Mouse (Mus musculus) liver, embryonic 16.5 days (tissue): ENCODE data around the gene Arhgef18. TPM values are rescaled to one million over a fixed set of nuclear protein-coding genes. Genes with fewer than 3 reads are reported as not detected.

Experiments
- ATAC-seq: fragments of 200-750 bp; cut with Nextera tagmentation; 2 replicates; pipeline ENCODE4 v1.8.0; 2017; ENCODE audit warnings: low read depth, mild to moderate bottlenecking, moderate number of reproducible peaks, moderate library complexity
- H3K27ac ChIP-seq: fragments of 300-500 bp; sonication (generic); 2 replicates; pipeline ENCODE4 v1.5.1; 2014; ENCODE audit warnings: mild to moderate bottlenecking, low read length
- H3K27me3 ChIP-seq: fragments of 300-500 bp; sonication (generic); 2 replicates; pipeline ENCODE4 v1.6.1; 2014; ENCODE audit warnings: low read depth, low read length, mixed read lengths; ENCODE audit not compliant: control insufficient read depth, insufficient read depth
- H3K36me3 ChIP-seq: fragments of 300-500 bp; sonication (generic); 2 replicates; pipeline ENCODE4 v1.6.1; 2014; ENCODE audit warnings: mild to moderate bottlenecking; ENCODE audit not compliant: control insufficient read depth, insufficient read depth
- H3K4me1 ChIP-seq: fragments of 300-500 bp; sonication (generic); 2 replicates; pipeline ENCODE4 v1.6.1; 2014; ENCODE audit warnings: low read depth, low read length, mixed read lengths; ENCODE audit not compliant: control insufficient read depth
- H3K4me2 ChIP-seq: fragments of 300-500 bp; sonication (generic); 2 replicates; pipeline ENCODE4 v1.6.1; 2014; ENCODE audit warnings: low read depth, low read length, mixed read lengths
- H3K4me3 ChIP-seq: fragments of 300-500 bp; sonication (generic); 2 replicates; pipeline ENCODE4 v1.5.1; 2014; ENCODE audit warnings: low read depth, mild to moderate bottlenecking, low read length
- H3K9ac ChIP-seq: fragments of 300-500 bp; sonication (generic); 2 replicates; pipeline ENCODE4 v1.6.1; 2014; ENCODE audit warnings: low read depth, low read length
- H3K9me3 ChIP-seq: fragments of 300-500 bp; sonication (generic); replicated peaks from 2 replicates; pipeline ENCODE4 v1.6.1; 2016; ENCODE audit warnings: low read length; ENCODE audit not compliant: control insufficient read depth
- WGBS: fragments of 180-500 bp; shearing (Covaris S2); extraction: QIAGEN DNeasy Blood & Tissue Kit; methylation state at CpG from one replicate; pipeline ENCODE4 v1.1.7; 2014; ENCODE audit not compliant: insufficient replicate concordance; 5-methylcytosine and 5-hydroxymethylcytosine counted together
- polyA plus RNA-seq: library from polyadenylated mRNA; unstranded; fragments of >200 nt; fragmentation: Nextera tagmentation; extraction: Ambion mirVana; gene quantifications from 2 replicates; pipeline ENCODE4 v1.2.1, GENCODE M21; 2015

Arhgef18 gene
- polyA plus RNA-seq, 1 experiment from 2014 or later = 2.6 TPM

- no peak for ATAC-seq
- H3K27ac ChIP-seq = no peak overlapping the region
- no peak overlapping the region for H3K9ac ChIP-seq
- H3K9me3 ChIP-seq = no peaks in the 10 kb centered on the region
- H3K27me3 ChIP-seq = no peaks in the 10 kb centered on the region; the same call in none of the 2 replicates
- peaks cover 8% of the 10 kb centered on the region for H3K36me3 ChIP-seq
- no peak overlapping the region for H3K4me3 ChIP-seq
- no peak overlapping the region for H3K4me2 ChIP-seq
- peaks cover 22% of the 10 kb centered on the region for H3K4me1 ChIP-seq
- WGBS = 84% methylated on average over 15 of the region's 15 CpGs
These were observed 103.6 kb downstream of the Arhgef18 start for GRCm38 (mm10) chr8:3496428-3496748.

GRCm38 (mm10) chr8:3498583-3498982 is 105.8 kb downstream of the Arhgef18 start:
- Histone ChIP-seq H3K9ac (no peak overlapping the region), H3K27me3 (no peaks in the 10 kb centered on the region), H3K4me3 (no peak overlapping the region), H3K9me3 (no peaks in the 10 kb centered on the region), H3K27ac (no peak overlapping the region), H3K36me3 (peaks cover 8% of the 10 kb centered on the region), H3K4me2 (no peak overlapping the region), H3K4me1 (peaks cover 29% of the 10 kb centered on the region)
- ATAC-seq = no peak
- 77% methylated on average over 3 of the region's 3 CpGs for WGBS

GRCm38 (mm10) chr8:3499751-3500150 is 106.9 kb downstream of the Arhgef18 start:
- peaks cover 8% of the 10 kb centered on the region for H3K36me3 ChIP-seq
- 5% methylated on average over 8 of the region's 8 CpGs for WGBS
- peak overlapping the region; percentile 89 for H3K9ac ChIP-seq
- no peaks in the 10 kb centered on the region for H3K9me3 ChIP-seq
- peak overlapping the region; percentile 96 for H3K4me2 ChIP-seq
- no peaks in the 10 kb centered on the region for H3K27me3 ChIP-seq
- peaks cover 20% of the 10 kb centered on the region for H3K4me1 ChIP-seq
- H3K4me3 ChIP-seq = peak overlapping the region; percentile 81
- peak overlapping the region; percentile 91 for H3K27ac ChIP-seq
- ATAC-seq = no peak; the same call in 1 of the 2 replicates

- under 1% methylated on average over 70 of the region's 70 CpGs for WGBS
- no peaks in the 10 kb centered on the region for H3K27me3 ChIP-seq
- H3K4me1 ChIP-seq = peaks cover 20% of the 10 kb centered on the region
- H3K9ac ChIP-seq = peak within 1 kb of the TSS; percentile 89
- H3K4me2 ChIP-seq = peak within 1 kb of the TSS; percentile 96
- H3K36me3 ChIP-seq = peaks cover 8% of the 10 kb centered on the region
- peak within 1 kb of the TSS; percentile 91 for H3K27ac ChIP-seq
- H3K9me3 ChIP-seq = no peaks in the 10 kb centered on the region
- peak within 1 kb of the TSS; percentile 81 for H3K4me3 ChIP-seq
- peak; percentile 94 for ATAC-seq
These were observed 107.7 kb downstream of the Arhgef18 start, which contains the start of gene Mcoln1 for GRCm38 (mm10) chr8:3500235-3501090. Gene Mcoln1, plus strand, starts transcription at chr8:3500457.

- Histone ChIP-seq H3K9ac (no peak overlapping the region), H3K27me3 (no peaks in the 10 kb centered on the region)
- WGBS = 47% methylated on average over 4 of the region's 4 CpGs
These were observed 109.4 kb downstream of the Arhgef18 start for GRCm38 (mm10) chr8:3502217-3502616.

More at GRCm38 (mm10) chr8:3502217-3502616, 109.4 kb downstream of the Arhgef18 start:
- H3K4me1 ChIP-seq = peaks cover 20% of the 10 kb centered on the region
- no peak for ATAC-seq
- no peaks in the 10 kb centered on the region for H3K9me3 ChIP-seq
- no peak overlapping the region for H3K4me2 ChIP-seq
- H3K36me3 ChIP-seq = no peaks in the 10 kb centered on the region; the same call in 1 of the 2 replicates
- no peak overlapping the region for H3K4me3 ChIP-seq
- H3K27ac ChIP-seq = peak overlapping the region; percentile 11; the same call in 1 of the 2 replicates

Other genes with a start within 250 kb of the Arhgef18 start
- 23.6 and 26.7 TPM in 2 replicates for gene Insr, start 113.4 kb upstream of the Arhgef18 start, polyA plus RNA-seq
- gene A430078G23Rik, start 39.6 kb upstream of the Arhgef18 start, polyA plus RNA-seq = 0.99 and 1.4 TPM in 2 replicates
- gene Pex11g, start 74.7 kb downstream of the Arhgef18 start, polyA plus RNA-seq = 8.1 and 8.5 TPM in 2 replicates
- gene Tex45, start 77.9 kb downstream of the Arhgef18 start, polyA plus RNA-seq = not detected in 2 replicates
- 4.3 and 5.4 TPM in 2 replicates for gene Zfp358, start 100.1 kb downstream of the Arhgef18 start, polyA plus RNA-seq
- 19.2 and 21.1 TPM in 2 replicates for gene Mcoln1, start 107.5 kb downstream of the Arhgef18 start, polyA plus RNA-seq
- 10.9 and 11.3 TPM in 2 replicates for gene Pnpla6, start 122.4 kb downstream of the Arhgef18 start, polyA plus RNA-seq
- gene C330021F23Rik, start 175.0 kb downstream of the Arhgef18 start, polyA plus RNA-seq = 3.1 and 4.8 TPM in 2 replicates
- 1.4 and 2.6 TPM in 2 replicates for gene Camsap3, start 194.3 kb downstream of the Arhgef18 start, polyA plus RNA-seq
- gene Xab2, start 228.3 kb downstream of the Arhgef18 start, polyA plus RNA-seq = 25.4 and 25.7 TPM in 2 replicates
- gene Pet100, start 228.5 kb downstream of the Arhgef18 start, polyA plus RNA-seq = 76.2 and 80.9 TPM in 2 replicates
- 0.07 TPM in 1 of 2 replicates, not detected in the other for gene Pcp2, start 232.5 kb downstream of the Arhgef18 start, polyA plus RNA-seq
- 48.6 and 50.9 TPM in 2 replicates for gene Stxbp2, start 237.9 kb downstream of the Arhgef18 start, polyA plus RNA-seq